Mouse (Mus musculus) lung, postnatal 0 days (tissue): Measurements from ENCODE around the gene Cyp2c70. TPM values are rescaled to one million over a fixed set of nuclear protein-coding genes. Genes with fewer than 3 reads are reported as not detected.
"Not testable (repeated sequence)": the region's sequence is repeated elsewhere in the genome, so short reads cannot be mapped to it uniquely, and the experiment has no call there.

ENCODE experiments used
- ATAC-seq: fragments of 200-750 bp; cut with Nextera tagmentation; 2 replicates; pipeline ENCODE4 v1.8.0; 2017; ENCODE audit warnings: moderate library complexity
- DNase-seq: peaks from one replicate; pipeline ENCODE4 v3.0.0-alpha.2; 2016; ENCODE audit warnings: low spot score
- H3K27ac ChIP-seq: fragments of 300-500 bp; sonication (generic); 2 replicates; pipeline ENCODE4 v1.5.1; 2014; ENCODE audit warnings: antibody characterized with exemption, mild to moderate bottlenecking, low read length, mixed read lengths
- H3K27me3 ChIP-seq: fragments of 300-500 bp; sonication (generic); replicated peaks from 2 replicates; pipeline ENCODE4 v1.6.1; 2014; ENCODE audit warnings: low read length, mixed read lengths; ENCODE audit not compliant: insufficient read depth
- H3K36me3 ChIP-seq: fragments of 300-500 bp; sonication (generic); 2 replicates; pipeline ENCODE4 v1.6.1; 2014; ENCODE audit warnings: low read length, mixed read lengths; ENCODE audit not compliant: insufficient read depth
- H3K4me1 ChIP-seq: fragments of 300-500 bp; sonication (generic); 2 replicates; pipeline ENCODE4 v1.6.1; 2014; ENCODE audit warnings: antibody characterized with exemption, low read depth, low read length, mixed read lengths; ENCODE audit not compliant: insufficient read depth
- H3K4me2 ChIP-seq: fragments of 300-500 bp; sonication (generic); replicated peaks from 2 replicates; pipeline ENCODE4 v1.6.1; 2014; ENCODE audit warnings: low read depth, mild to moderate bottlenecking, low read length, moderate library complexity, mixed read lengths
- H3K4me3 ChIP-seq: fragments of 300-500 bp; sonication (generic); 2 replicates; pipeline ENCODE4 v1.5.1; 2014; ENCODE audit warnings: low read depth, low read length
- H3K9ac ChIP-seq: fragments of 300-500 bp; sonication (generic); replicated peaks from 2 replicates; pipeline ENCODE4 v1.6.1; 2014; ENCODE audit warnings: low read depth, mild to moderate bottlenecking
- H3K9me3 ChIP-seq: fragments of 300-500 bp; sonication (generic); 2 replicates; pipeline ENCODE4 v1.6.1; 2016; ENCODE audit warnings: low read length, mixed read lengths
- WGBS: fragments of 180-500 bp; shearing (Covaris S2); extraction: QIAGEN DNeasy Blood & Tissue Kit; methylation state at CpG from one replicate; pipeline ENCODE4 v1.1.7; 2014; 5-methylcytosine and 5-hydroxymethylcytosine counted together
- polyA plus RNA-seq: library from polyadenylated mRNA; unstranded; fragments of >200 nt; fragmentation: Nextera tagmentation; extraction: Ambion mirVana; gene quantifications from 2 replicates; pipeline ENCODE4 v1.2.1, GENCODE M21; 2015

Gene Cyp2c70
- polyA plus RNA-seq, 1 experiment from 2014 or later = not detected

- not testable (repeated sequence) for H3K4me1 ChIP-seq, H3K27ac ChIP-seq, H3K9ac ChIP-seq, H3K9me3 ChIP-seq, H3K27me3 ChIP-seq, ATAC-seq, H3K4me2 ChIP-seq, H3K36me3 ChIP-seq, H3K4me3 ChIP-seq, DNase-seq
- 88% methylated on average over 3 of the region's 3 CpGs for WGBS
Observed at GRCm38 (mm10) chr19:40125165-40125564, 62.0 kb downstream of the Cyp2c70 start.

DNA sequence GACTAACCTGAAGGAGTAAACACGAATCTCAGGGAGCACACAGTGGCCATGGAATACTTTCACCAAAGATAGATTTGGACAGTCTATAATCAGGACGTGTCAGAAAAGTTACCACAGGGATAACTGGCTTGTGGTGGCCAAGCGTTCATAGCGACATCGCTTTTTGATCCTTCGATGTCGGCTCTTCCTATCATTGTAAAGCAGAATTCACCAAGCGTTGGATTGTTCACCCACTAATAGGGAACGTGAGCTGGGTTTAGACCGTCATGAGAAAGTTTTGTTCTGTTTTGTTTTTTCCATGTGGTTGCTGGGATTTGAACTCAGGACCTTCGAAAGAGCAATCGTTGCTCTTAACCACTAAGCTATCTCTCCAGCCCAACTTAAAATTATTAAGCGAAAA, 67.5 kb downstream of the Cyp2c70 start:
- H3K27me3 ChIP-seq, H3K4me3 ChIP-seq, H3K36me3 ChIP-seq, ATAC-seq, H3K9me3 ChIP-seq, H3K4me1 ChIP-seq, DNase-seq, H3K4me2 ChIP-seq, H3K9ac ChIP-seq, H3K27ac ChIP-seq: not testable (repeated sequence)
- 79% methylated on average over 13 of the region's 13 CpGs for WGBS

Other genes starting within 250 kb of the Cyp2c70 start
- gene Cyp2c37, start 194.9 kb downstream of the Cyp2c70 start, polyA plus RNA-seq = not detected in 2 replicates
- not detected in 2 replicates for gene Cyp2c54, start 113.5 kb downstream of the Cyp2c70 start, polyA plus RNA-seq
- gene Cyp2c50, start 97.6 kb downstream of the Cyp2c70 start, polyA plus RNA-seq = not detected in 2 replicates
- 139 and 147 TPM in 2 replicates for gene Pdlim1, start 84.5 kb upstream of the Cyp2c70 start, polyA plus RNA-seq